Mouse (Mus musculus): ENCODE data around the gene Txnip. TPM values are rescaled to one million over a fixed set of nuclear protein-coding genes. Genes with fewer than 3 reads are reported as not detected.

Gene Txnip
- total and polyA plus RNA-seq, 3 experiments: 19.5 to 1,322 (median 307) TPM

DNA sequence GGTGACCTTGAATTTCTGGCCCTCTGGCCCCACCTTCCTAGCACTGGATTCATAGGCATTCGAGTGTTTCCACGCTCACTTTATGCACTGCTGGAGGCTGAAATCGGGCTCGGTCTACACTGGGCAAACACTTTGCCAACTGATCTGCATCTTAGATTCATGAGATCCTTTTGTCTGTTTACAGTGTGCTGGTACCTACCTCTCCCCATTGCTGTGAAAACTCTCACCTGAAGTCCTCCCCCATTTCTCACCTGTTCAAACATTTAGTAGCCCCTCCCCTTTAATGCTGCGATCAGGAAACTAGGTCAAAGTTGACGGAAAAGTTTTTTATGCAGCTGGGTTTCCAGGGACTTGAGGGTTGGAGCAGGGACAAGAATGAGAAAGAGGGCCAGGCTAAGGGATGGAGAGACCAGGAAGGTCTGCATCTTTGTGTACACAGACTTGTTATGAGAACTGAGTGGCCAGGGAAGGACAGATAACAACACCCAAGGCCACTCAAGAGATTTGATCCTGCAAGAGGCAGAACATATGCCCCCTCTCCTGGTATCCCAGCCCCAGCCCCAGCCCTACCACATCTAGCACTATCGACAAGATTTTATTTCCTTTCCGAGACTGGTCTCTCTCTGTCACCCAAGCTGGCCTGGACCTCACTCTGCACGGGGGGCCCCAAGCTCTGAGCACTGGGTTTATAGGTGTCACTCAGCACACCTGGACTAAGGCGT is 6.3 kb downstream of the Txnip start:
- Histone ChIP-seq H3K27me3 (ENCODE audit: insufficient read depth, low read length) (0 out of 2 replicates have a peak, but pooled peaks cover 3% of the 10 kb centered on the region), H3K4me3 (ENCODE audit: low read depth, low read length) (no peak overlapping the region), H3K36me3 (replicated peaks) (peaks cover 28% of the 10 kb centered on the region), H3K9me3 (replicated peaks) (no peaks in the 10 kb centered on the region), H3K4me1 (ENCODE audit: insufficient read depth, low read depth, low read length) (peaks cover 37% of the 10 kb centered on the region)
- TF ChIP-seq CTCF (IDR thresholded peaks at IDR 0.05; ENCODE audit: low read depth, low read length) (no peak), GATA2 (IDR thresholded peaks at IDR 0.05; ENCODE audit: borderline replicate concordance, low read depth, low read length) (no peak), GATA1 (IDR thresholded peaks at IDR 0.05; ENCODE audit: borderline replicate concordance, low read length) (no peak), POLR2AphosphoS5 (IDR thresholded peaks at IDR 0.05; ENCODE audit: insufficient replicate concordance, low read depth, low read length) (no peak), TAL1 (conservative IDR thresholded peaks at IDR 0.05; ENCODE audit: low read depth, low read length) (no peak)
- no peak for DNase-seq (ENCODE audit: low spot score)
- ATAC-seq (ENCODE audit: extremely low read depth, insufficient number of reproducible peaks, low FRiP score, poor library complexity, severe bottlenecking): no peak

DNA sequence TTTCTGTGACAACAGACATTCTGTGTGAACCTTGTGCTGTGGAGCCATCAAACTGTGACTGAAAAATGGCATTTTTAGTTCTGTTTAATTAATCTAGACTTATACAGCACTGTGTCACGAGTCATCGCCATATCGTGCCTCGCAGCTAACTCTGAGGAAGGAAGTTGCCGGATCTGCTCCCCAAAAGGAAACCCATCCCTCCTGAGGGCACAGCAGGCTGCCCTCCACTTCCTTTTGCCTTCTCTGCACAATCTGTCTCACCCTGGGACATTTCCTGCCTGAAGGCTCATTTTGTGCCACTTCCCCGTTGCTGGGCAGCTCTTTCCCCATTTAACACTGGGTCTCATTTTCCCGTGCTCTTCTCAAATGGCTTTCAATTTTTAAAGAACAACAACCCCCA is 6.9 kb downstream of the Txnip start:
- Histone ChIP-seq H3K9me3 (replicated peaks) (no peaks in the 10 kb centered on the region), H3K27me3 (ENCODE audit: insufficient read depth, low read length) (peaks cover 7% of the 10 kb centered on the region; the same call in 1 of the 2 replicates), H3K4me1 (ENCODE audit: insufficient read depth, low read depth, low read length) (peaks cover 32% of the 10 kb centered on the region), H3K4me3 (ENCODE audit: low read depth, low read length) (no peak overlapping the region), H3K36me3 (replicated peaks) (peaks cover 23% of the 10 kb centered on the region)
- ATAC-seq (ENCODE audit: extremely low read depth, insufficient number of reproducible peaks, low FRiP score, poor library complexity, severe bottlenecking) (peak; percentile 22), DNase-seq (ENCODE audit: low spot score) (no peak)
- TF ChIP-seq TAL1 (conservative IDR thresholded peaks at IDR 0.05; ENCODE audit: low read depth, low read length) (no peak), POLR2AphosphoS5 (IDR thresholded peaks at IDR 0.05; ENCODE audit: insufficient replicate concordance, low read depth, low read length) (no peak), CTCF (IDR thresholded peaks at IDR 0.05; ENCODE audit: low read depth, low read length) (no peak), GATA1 (IDR thresholded peaks at IDR 0.05; ENCODE audit: borderline replicate concordance, low read length) (no peak), GATA2 (IDR thresholded peaks at IDR 0.05; ENCODE audit: borderline replicate concordance, low read depth, low read length) (no peak)

DNA sequence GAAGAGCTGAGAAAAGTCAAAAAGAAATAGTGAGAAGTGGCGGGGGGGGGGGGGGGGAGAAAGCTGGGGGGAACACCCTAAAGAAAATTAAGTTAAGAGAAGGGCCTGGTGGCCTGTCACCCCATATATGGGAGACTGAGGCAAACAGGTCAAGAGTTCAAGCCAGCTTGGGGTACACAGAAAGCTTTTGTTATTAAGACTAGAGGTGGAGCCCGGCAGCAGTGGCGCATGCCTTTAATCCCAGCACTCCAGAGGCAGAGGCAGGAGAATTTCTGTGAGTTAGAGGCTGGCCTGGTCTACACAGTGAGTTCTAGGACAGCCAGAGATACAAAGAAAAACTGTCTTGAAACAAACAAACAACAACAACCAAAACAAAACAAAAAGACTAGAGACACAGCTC is 7.3 kb downstream of the Txnip start:
- Histone ChIP-seq H3K9me3 (replicated peaks) (no peaks in the 10 kb centered on the region), H3K36me3 (replicated peaks) (peaks cover 18% of the 10 kb centered on the region), H3K27me3 (ENCODE audit: insufficient read depth, low read length) (peaks cover 9% of the 10 kb centered on the region; the same call in 1 of the 2 replicates), H3K4me3 (ENCODE audit: low read depth, low read length) (no peak overlapping the region), H3K4me1 (ENCODE audit: insufficient read depth, low read depth, low read length) (peaks cover 27% of the 10 kb centered on the region)
- TF ChIP-seq TAL1 (conservative IDR thresholded peaks at IDR 0.05; ENCODE audit: low read depth, low read length): no peak
- no peak for TF ChIP-seq GATA2 (IDR thresholded peaks at IDR 0.05; ENCODE audit: borderline replicate concordance, low read depth, low read length)
- TF ChIP-seq POLR2AphosphoS5 (IDR thresholded peaks at IDR 0.05; ENCODE audit: insufficient replicate concordance, low read depth, low read length): no peak
- no peak for TF ChIP-seq CTCF (IDR thresholded peaks at IDR 0.05; ENCODE audit: low read depth, low read length)
- TF ChIP-seq GATA1 (IDR thresholded peaks at IDR 0.05; ENCODE audit: borderline replicate concordance, low read length): no peak
- ATAC-seq (ENCODE audit: extremely low read depth, insufficient number of reproducible peaks, low FRiP score, poor library complexity, severe bottlenecking) (no peak), DNase-seq (ENCODE audit: low spot score) (no peak)

DNA sequence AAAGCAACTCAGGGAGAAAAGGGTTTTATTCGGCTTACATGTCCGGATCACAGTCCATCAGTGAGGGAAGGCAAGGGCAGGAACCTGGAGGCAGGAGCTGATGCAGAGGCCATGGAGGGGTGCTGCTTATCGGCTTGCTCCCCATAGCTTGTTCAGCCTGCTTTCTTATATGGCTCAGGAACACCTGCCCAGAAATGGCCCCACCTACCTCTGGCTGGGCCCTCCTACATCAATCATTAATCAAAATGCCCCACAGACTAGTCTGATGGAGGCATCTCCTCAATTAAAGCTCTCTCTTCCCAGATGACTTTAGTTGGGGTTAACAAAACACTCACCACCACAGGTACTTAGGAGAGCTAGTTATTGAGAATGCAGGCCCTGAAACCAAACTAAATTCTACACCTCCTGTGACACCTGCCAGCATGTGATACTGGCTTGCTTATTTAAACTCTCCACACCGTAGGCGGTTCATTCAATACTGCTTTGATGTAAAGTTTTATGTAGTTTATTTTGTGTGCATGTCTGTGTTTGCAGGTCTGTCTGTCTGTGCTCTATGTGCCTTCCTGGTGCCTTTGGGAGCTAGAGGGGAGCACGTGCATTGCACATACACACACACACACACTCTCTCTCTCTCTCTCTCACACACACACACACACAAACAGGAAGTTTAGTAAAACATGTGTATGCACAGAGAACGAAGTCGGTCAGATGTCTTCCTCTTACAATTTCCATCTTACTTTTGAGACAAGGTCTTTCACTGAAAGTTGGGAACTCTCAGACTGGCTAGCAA is 9.1 kb downstream of the Txnip start:
- TF ChIP-seq TAL1 (conservative IDR thresholded peaks at IDR 0.05; ENCODE audit: low read depth, low read length): no peak
- no peak for TF ChIP-seq GATA2 (IDR thresholded peaks at IDR 0.05; ENCODE audit: borderline replicate concordance, low read depth, low read length)
- TF ChIP-seq GATA1 (IDR thresholded peaks at IDR 0.05; ENCODE audit: borderline replicate concordance, low read length): no peak
- TF ChIP-seq POLR2AphosphoS5 (IDR thresholded peaks at IDR 0.05; ENCODE audit: insufficient replicate concordance, low read depth, low read length): no peak
- TF ChIP-seq CTCF (IDR thresholded peaks at IDR 0.05; ENCODE audit: low read depth, low read length): no peak
- DNase-seq (ENCODE audit: low spot score) (no peak), ATAC-seq (ENCODE audit: extremely low read depth, insufficient number of reproducible peaks, low FRiP score, poor library complexity, severe bottlenecking) (no peak)
- peaks cover 16% of the 10 kb centered on the region for H3K4me1 ChIP-seq (ENCODE audit: insufficient read depth, low read depth, low read length)
- H3K4me3 ChIP-seq (ENCODE audit: low read depth, low read length): no peak overlapping the region
- H3K9me3 ChIP-seq (replicated peaks): no peaks in the 10 kb centered on the region
- peaks cover 2% of the 10 kb centered on the region for H3K36me3 ChIP-seq (replicated peaks)
- H3K27me3 ChIP-seq (ENCODE audit: insufficient read depth, low read length): peaks cover 15% of the 10 kb centered on the region

DNA sequence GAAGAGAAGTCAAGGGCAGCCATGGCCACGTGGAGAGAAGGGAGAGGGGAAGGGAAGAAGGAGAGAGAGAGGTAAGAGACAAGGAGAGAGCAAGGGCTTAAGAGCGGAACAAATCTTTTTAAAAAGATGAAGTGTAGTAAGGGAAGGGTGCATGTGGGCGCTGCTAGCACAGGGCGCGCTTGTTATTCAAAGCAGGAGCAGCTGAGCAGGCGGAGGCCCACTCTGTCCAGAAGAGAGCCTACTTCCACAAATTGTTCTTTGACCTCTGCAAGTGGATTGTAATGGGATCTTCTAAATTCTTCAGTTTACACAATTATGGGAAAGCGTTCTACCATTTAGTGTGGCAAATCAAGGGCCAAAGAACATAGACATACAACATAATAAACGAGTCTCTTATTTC is 10.8 kb downstream of the Txnip start:
- DNase-seq (ENCODE audit: low spot score): no peak
- TF ChIP-seq GATA1 (IDR thresholded peaks at IDR 0.05; ENCODE audit: borderline replicate concordance, low read length): no peak
- peaks cover 19% of the 10 kb centered on the region for H3K4me1 ChIP-seq (ENCODE audit: insufficient read depth, low read depth, low read length)
- peaks cover 21% of the 10 kb centered on the region for H3K27me3 ChIP-seq (ENCODE audit: insufficient read depth, low read length)
- no peak overlapping the region for H3K4me3 ChIP-seq (ENCODE audit: low read depth, low read length)
- ATAC-seq (ENCODE audit: extremely low read depth, insufficient number of reproducible peaks, low FRiP score, poor library complexity, severe bottlenecking): no peak
- no peaks in the 10 kb centered on the region for H3K9me3 ChIP-seq (replicated peaks)
- no peaks in the 10 kb centered on the region for H3K36me3 ChIP-seq (replicated peaks)

DNA sequence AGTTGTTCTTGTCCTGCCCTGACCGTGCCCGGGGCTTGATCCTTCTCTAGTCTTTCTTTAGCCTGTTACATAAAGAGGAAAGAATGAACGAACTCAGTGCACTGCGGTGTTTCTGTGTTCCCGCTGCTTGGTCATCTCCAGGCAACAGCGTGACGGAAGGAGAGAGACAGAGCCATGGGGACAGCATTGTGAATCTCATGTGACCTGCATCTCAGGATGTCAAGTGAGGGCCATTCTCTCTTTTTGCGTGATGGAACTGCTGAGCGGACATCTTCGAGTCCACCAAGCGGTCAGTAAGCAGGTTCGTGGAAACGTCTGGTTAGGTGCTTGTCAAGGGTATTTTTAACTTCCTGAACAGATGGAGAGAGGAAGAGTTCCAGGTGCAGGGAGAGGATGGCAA is 11.7 kb downstream of the Txnip start:
- TF ChIP-seq GATA2 (IDR thresholded peaks at IDR 0.05; ENCODE audit: borderline replicate concordance, low read depth, low read length) (no peak), CTCF (IDR thresholded peaks at IDR 0.05; ENCODE audit: low read depth, low read length) (no peak), POLR2AphosphoS5 (IDR thresholded peaks at IDR 0.05; ENCODE audit: insufficient replicate concordance, low read depth, low read length) (no peak), TAL1 (conservative IDR thresholded peaks at IDR 0.05; ENCODE audit: low read depth, low read length) (no peak), GATA1 (IDR thresholded peaks at IDR 0.05; ENCODE audit: borderline replicate concordance, low read length) (no peak)
- H3K36me3 ChIP-seq (replicated peaks): no peaks in the 10 kb centered on the region
- no peaks in the 10 kb centered on the region for H3K9me3 ChIP-seq (replicated peaks)
- H3K4me1 ChIP-seq (ENCODE audit: insufficient read depth, low read depth, low read length): peaks cover 15% of the 10 kb centered on the region
- no peak for ATAC-seq (ENCODE audit: extremely low read depth, insufficient number of reproducible peaks, low FRiP score, poor library complexity, severe bottlenecking)
- no peak for DNase-seq (ENCODE audit: low spot score)
- H3K4me3 ChIP-seq (ENCODE audit: low read depth, low read length): no peak overlapping the region
- H3K27me3 ChIP-seq (ENCODE audit: insufficient read depth, low read length): peaks cover 29% of the 10 kb centered on the region
